ENCODE assay signal across 7 mouse cellular contexts in genomic region chr4:26345741-26346442, GRCm38 (mm10). TPM values are rescaled to one million over a fixed set of nuclear protein-coding genes. Genes with fewer than 3 reads are reported as not detected.
DNase-seq lines count a peak whose midpoint lies in the region; ATAC-seq lines count a peak whose summit lies in the region.

No protein-coding gene starts in this region.

- 3% methylated on average over 16 of the region's 16 CpGs for WGBS in limb, embryonic 10.5 days
- 1% methylated on average over 16 of the region's 16 CpGs for WGBS in neural tube, embryonic 11.5 days

- peak overlapping the region; percentile 83 for H3K4me3 ChIP-seq in limb, embryonic 10.5 days
- peak overlapping the region; percentile 65 for H3K4me3 ChIP-seq in neural tube, embryonic 11.5 days (ENCODE audit: low read depth, low read length)

- 0 out of 2 replicates have a peak, but pooled peaks cover 3% of the 10 kb centered on the region for H3K4me1 ChIP-seq in limb, embryonic 10.5 days
- no peaks in the 10 kb centered on the region for H3K4me1 ChIP-seq in neural tube, embryonic 11.5 days (ENCODE audit: control insufficient read depth, insufficient read depth, low read length)

- peak overlapping the region; percentile 98 for H3K27ac ChIP-seq in limb, embryonic 10.5 days
- peak overlapping the region; percentile 87 for H3K27ac ChIP-seq in neural tube, embryonic 11.5 days (ENCODE audit: low read depth, low read length)

- peak; percentile 4 for DNase-seq in spleen, adult 12 weeks (ENCODE audit: low spot score)
- DNase-seq in spleen, postnatal 36 days (ENCODE audit: low spot score in 2 of 2) = no peak
- peak; percentile 20 for DNase-seq in brain, embryonic 18.5 days (ENCODE audit: low read depth, low spot score)
- DNase-seq in forelimb bud, embryonic 11.5 days (ENCODE audit: low read depth, low spot score) = peak; percentile 51
- peak; percentile 36 for DNase-seq in limb, embryonic 10.5 days (ENCODE audit: low spot score)
- peak; percentile 29 for DNase-seq in neural tube, embryonic 11.5 days (ENCODE audit: low spot score)
- no peak for DNase-seq in gastrocnemius, postnatal 4 days (ENCODE audit: low spot score in 2 of 2)

- no peaks in the 10 kb centered on the region for H3K9me3 ChIP-seq in limb, embryonic 10.5 days (replicated peaks)
- H3K9me3 ChIP-seq in neural tube, embryonic 11.5 days (ENCODE audit: control insufficient read depth, low read length) = no peaks in the 10 kb centered on the region

- peak overlapping the region; percentile 87 for H3K9ac ChIP-seq in neural tube, embryonic 11.5 days (ENCODE audit: low read length)

- peak; percentile 6 for ATAC-seq in neural tube, embryonic 11.5 days (ENCODE audit: insufficient read depth, low FRiP score, low TSS enrichment)

- peak overlapping the region; percentile 59 for H3K4me2 ChIP-seq in neural tube, embryonic 11.5 days (ENCODE audit: low read depth)

- peaks cover 8% of the 10 kb centered on the region; the same call in 1 of the 2 replicates for H3K36me3 ChIP-seq in limb, embryonic 10.5 days
- H3K36me3 ChIP-seq in neural tube, embryonic 11.5 days (ENCODE audit: control insufficient read depth, insufficient read depth, low read length) = no peaks in the 10 kb centered on the region

- H3K27me3 ChIP-seq in limb, embryonic 10.5 days (ENCODE audit: low read depth, poor library complexity, severe bottlenecking) = no peaks in the 10 kb centered on the region
- H3K27me3 ChIP-seq in neural tube, embryonic 11.5 days (ENCODE audit: control insufficient read depth, insufficient read depth, low read length) = no peaks in the 10 kb centered on the region

RNA-seq across cellular contexts. Expression of gene Manea, which starts 0.8 kb away (rescaled TPM):
- polyA plus RNA-seq in limb, embryonic 10.5 days (2016; fragmentation: Nextera tagmentation; extraction: Ambion mirVana) = 18.2 and 20.8 TPM in 2 replicates
- polyA plus RNA-seq in neural tube, embryonic 11.5 days (2014; fragmentation: Nextera tagmentation; extraction: Ambion mirVana) = 25.4 and 26.6 TPM in 2 replicates
- total RNA-seq in gastrocnemius, postnatal 4 days (2021) = 10 to 100 TPM; 17.6 TPM

Comparison
In these comparisons a context has a peak if more than half of its experiments do, and no peak if none do; other contexts are left out.
1. DNase-seq: peak in spleen, adult 12 weeks (single experiment), brain, embryonic 18.5 days (single experiment), forelimb bud, embryonic 11.5 days (single experiment), limb, embryonic 10.5 days (single experiment) and neural tube, embryonic 11.5 days (single experiment); none in spleen, postnatal 36 days (0 of 2) and gastrocnemius, postnatal 4 days (0 of 2).